Mouse (Mus musculus) adrenal gland (tissue): Measurements from ENCODE around the gene Pmfbp1.

Source experiments
- intact Hi-C: fragments of 180-260 bp; cut with DNase I; formaldehyde crosslinking; loops from one replicate; pipeline ENCODE4 v1.15.1; 2025

The Pmfbp1 gene

DNA sequence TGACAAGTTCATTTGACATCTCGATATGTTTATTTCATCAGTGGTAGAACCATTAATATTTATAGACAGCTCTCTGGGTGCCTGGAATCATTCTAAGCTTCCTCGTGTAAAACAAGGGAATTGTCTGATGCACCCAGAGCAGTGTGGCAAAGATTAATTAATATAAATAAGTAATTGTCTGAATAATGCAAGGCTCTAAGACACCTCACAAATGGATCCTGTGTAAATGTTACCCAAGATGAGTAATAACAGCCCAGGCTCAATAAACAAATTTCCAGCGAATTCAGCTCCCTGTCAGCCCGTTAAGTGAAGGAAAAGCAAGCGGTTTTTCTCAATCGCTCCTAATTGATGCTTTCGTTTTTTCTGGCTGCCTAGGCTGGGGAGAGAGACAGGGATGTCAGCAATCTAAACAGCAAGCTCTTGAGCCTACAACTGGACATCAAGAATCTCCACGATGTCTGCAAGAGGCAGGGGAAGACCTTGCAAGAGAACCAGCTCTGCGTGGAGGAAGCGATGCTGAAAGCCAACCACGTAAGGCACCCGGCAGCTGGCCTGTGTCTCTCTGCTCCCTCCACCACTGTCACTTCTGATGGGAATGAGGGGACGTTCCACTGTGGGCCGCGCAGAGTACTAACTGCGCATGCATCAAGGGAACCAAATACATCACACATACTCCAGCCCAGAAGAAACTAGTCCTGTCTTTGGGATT, 5.3 kb downstream of the Pmfbp1 start:
- intact Hi-C loops = no loop called here

DNA sequence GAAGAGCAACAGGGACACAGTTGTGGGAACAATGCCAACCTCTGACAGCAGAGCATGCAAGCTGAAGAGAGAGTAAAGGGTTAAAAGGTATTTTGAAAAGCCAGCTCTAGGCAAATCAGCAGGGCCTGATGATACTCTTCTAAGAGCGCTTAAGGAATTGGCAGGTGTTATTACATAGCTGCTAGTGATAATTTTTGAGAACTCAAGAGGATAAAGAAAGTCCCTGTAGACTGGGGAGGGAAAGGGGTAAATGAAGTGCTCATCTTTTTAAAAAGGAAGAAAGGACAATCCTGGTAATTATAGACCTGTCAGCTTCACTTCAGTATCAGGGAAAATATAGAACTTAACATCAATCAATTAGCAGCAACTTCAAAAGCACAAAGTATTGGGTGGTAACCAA, 9.7 kb downstream of the Pmfbp1 start:
- intact Hi-C loops = no loop called here

DNA sequence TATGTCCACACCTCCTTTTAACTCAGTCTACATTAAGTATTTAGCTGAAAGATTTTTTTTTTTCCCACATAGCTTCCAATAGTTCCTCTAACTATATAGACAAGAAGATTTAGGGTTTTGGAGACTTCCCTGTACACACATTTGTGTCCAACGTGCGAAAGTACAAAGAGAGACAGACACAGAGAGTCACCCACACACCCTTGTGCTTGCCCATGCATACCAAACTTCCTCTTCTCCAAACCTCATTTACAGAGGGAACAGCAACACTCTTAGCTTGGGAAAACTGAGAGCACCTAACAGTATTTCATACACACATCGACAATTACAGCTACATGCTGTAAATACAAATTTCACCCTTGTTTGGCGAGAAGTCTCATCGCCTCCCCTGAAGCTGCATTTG, 11.7 kb downstream of the Pmfbp1 start:
- intact Hi-C loops = no loop called here

GRCm38 (mm10) chr8:109524008-109524407, 30.2 kb downstream of the Pmfbp1 start:
- intact Hi-C loops = no loop called here

DNA sequence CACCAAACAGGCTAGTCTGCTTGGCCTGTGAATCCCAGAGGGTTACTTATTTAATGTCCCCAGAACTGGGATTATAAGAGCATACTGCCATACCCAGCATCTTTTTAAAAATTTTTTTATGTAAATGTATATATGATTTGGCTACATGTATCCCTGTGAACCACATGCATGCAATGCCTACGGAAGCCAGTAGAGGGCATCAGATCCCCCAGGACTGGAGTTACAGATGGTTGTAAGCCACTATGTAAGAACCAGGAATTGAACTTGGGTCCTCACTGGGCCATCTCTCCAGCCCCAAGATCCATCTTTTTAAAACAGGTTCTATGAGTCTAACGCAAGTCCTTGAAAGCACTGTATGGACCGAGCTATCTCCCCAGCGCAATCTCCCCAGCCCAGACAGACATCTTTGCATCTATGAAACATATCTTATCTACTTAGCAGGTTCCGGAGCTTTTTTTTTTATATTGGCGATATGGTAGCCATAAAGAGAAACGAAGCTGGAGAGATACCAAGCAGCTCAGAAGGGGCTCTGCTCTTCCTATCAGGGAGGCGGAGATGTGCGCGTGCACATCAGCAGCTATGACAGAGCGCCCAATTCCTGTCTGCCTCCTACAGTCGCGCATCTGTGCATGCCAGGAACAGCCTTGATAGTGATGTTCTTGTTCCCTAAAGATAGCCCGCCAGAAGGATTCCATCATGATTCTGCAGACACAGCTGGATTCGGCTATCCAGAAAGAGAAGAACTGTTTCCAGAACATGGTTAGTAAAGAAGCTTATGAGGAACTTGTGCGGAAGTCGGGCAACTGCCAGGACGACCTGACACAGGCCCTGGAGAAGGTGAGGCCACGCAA, 41.5 kb downstream of the Pmfbp1 start:
- intact Hi-C loops = no loop called here

DNA sequence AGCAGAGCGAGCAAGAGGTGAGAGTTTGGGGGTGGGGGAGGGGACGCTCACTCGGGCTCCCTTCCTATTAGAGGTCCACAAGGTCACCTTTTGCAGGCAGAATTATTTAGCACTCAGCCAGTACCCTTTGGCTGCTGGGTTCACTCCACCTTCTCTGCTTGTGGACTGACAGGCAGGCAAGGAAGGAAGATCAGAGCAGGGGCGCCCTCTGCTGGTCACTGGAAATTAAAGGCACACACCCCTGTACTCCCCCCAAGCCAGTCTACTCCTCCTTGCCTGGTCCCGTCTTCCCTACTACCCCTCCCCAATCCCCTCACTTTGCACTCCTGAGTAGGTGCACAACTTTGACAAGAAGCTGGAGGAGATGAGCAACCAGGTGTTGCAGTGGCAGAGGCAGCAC, 42.9 kb downstream of the Pmfbp1 start:
- intact Hi-C loops = no loop called here

DNA sequence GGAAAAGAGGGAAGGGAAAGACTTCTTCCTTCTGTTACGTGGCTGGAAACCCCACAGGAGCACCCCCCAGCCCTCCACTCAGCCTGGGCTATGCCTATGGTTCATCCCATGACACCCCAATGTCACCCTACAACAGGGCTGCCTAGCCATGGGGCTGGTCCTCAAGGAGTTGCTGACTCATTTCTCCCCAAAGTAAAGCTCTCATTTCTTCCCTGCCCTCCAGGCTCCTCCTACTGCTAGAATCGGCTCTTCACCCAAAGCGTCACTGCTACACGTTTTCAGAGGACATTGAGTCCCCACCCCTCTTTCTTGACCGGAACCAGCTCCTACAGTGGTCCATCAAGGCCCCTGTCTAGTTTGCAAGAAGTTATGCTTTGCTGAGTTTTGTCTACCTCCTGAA, 48.3 kb downstream of the Pmfbp1 start:
- intact Hi-C loops = no loop called here

GRCm38 (mm10) chr8:109542748-109543519, 49.1 kb downstream of the Pmfbp1 start:
- intact Hi-C loops = no loop called here

GRCm38 (mm10) chr8:109544049-109544448, 50.2 kb downstream of the Pmfbp1 start:
- intact Hi-C loops = no loop called here

- intact Hi-C loops = no loop called here
These were observed 57.8 kb downstream of the Pmfbp1 start for GRCm38 (mm10) chr8:109551663-109552062.

DNA sequence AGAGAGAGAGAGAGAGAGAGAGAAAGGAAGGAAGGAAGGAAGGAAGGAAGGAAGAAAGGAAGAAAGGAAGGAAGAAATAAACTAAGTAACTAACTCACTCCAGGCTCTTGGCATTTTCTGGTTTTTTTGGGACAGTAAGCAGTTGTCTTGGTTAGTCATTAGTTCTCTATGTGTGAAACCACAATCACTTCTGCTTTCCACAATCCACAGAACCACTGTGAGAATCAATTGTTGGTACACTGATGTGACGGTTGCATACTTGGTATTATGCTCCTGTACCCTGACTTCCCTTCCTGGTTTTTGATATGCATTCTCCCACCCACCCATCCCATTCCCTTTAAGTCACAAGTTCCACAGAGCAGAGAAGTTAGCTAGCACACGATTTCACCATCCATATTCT, 70.1 kb downstream of the Pmfbp1 start:
- intact Hi-C loops = loop anchor here (10.0 kb wide), 1 partner anchor 1979 kb away; the partner anchor contains the start of gene Psmd7

GRCm38 (mm10) chr8:109564766-109565165, 70.9 kb downstream of the Pmfbp1 start:
- intact Hi-C loops = loop anchor here (10.0 kb wide), 1 partner anchor 1980 kb away; the partner anchor contains the start of gene Psmd7

DNA sequence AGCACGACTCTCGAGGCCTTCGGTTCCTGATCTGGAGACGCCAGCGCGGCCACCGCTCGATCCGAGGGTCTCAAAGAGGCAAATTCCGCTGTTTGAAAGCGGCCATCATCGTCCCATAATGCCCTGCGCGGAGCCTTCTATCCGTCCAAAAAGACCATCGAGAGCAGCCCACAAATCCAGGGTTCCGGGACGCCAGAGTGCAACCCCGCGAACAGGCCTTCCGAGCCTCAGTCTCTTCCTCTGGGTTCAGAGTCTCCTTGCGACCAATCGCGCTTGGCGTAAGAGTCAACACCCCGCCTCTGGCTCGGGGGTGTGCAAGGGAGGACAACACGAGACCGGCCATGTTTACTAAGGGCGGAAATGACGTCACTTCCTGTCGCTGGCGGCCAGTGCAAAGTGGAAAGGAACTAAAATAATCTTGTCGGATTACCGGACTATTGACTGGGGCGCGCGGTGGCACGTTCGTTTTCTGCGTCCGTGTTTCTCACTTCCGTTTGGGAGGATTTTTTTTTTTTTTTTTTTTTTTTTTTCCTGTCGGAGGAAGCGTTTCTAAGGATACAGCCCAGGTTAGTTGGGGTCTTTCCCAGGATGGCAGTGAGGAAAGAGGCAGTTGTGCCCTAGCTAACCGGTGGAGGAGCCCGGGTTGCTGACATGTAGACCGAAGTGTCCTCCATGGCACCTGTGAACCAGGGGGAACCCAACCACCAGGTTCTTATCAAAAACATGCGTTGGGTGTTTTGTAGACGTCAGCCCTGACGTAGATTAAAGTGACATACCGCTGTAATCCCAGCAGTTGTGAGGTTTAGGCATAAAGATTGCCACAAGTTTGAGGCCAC, 71.9 kb downstream of the Pmfbp1 start, which contains the start of the genes Dhx38 and Txnl4b:
Gene Dhx38 (minus strand): TSS at position 364 of the 836 bp plus-strand sequence.
Gene Txnl4b (plus strand): TSS at position 395 of the 836 bp plus-strand sequence.
- intact Hi-C loops = loop anchor here (2.0 to 10.0 kb wide), 2 partner anchors 41 to 1981 kb away; partner anchors contain the start of gene Psmd7

GRCm38 (mm10) chr8:109571139-109571538, 77.3 kb downstream of the Pmfbp1 start:
- intact Hi-C loops = no loop called here

DNA sequence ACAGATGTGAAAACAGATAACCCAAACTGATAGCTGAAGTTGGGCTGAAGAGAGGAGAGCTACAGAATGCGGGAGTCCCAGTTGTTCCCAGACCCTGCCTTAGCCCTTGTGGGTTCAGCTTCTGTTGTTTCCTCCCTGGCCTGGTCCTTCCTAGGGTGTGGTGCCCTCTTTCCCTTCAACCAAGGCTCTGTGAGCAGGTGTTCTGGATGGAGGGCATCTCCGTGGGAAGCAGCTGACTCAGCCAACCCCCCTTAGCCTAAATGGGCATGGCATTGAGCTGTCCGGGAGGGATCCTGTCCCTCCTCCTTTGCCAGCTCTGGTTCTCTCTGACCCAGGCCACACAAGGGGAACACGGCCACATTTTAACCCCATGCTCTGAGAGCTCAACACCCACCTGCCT, 82.5 kb downstream of the Pmfbp1 start:
- intact Hi-C loops = no loop called here

- intact Hi-C loops = no loop called here
These were observed 85.1 kb downstream of the Pmfbp1 start, which contains the start of gene Hp for GRCm38 (mm10) chr8:109578900-109579301. TSS of gene Hp (minus strand) at chr8:109579172.

- intact Hi-C loops = no loop called here
These were observed 90.5 kb downstream of the Pmfbp1 start for GRCm38 (mm10) chr8:109584293-109584692.

DNA sequence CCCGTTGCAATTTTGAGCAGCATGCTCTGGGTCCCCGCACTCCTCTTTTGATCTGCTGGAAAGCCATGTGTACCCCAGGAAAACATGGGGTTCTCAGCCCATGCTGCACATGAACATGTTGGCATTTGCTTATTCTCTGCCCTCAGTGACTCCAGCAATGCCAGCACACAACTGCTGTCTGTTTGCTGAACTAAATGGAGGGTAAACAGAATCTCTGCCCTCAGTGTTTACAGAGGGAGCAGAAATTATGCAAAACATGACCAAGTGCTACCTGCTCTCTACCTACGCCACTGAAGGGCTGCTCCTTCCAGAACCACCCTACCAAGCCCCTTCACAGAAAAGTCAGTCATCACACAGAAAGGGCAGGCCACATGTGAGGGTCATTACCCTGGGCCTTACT, 91.0 kb downstream of the Pmfbp1 start:
- intact Hi-C loops = no loop called here

- intact Hi-C loops = no loop called here
These were observed 91.8 kb downstream of the Pmfbp1 start for GRCm38 (mm10) chr8:109585652-109586051.

- intact Hi-C loops = no loop called here
These were observed 93.2 kb downstream of the Pmfbp1 start for GRCm38 (mm10) chr8:109586972-109587504.
